Mouse (Mus musculus) intestine, embryonic 16.5 days (tissue): ENCODE measurements around the gene Fdxr. TPM values are rescaled to one million over a fixed set of nuclear protein-coding genes. Genes with fewer than 3 reads are reported as not detected.

Experiments used
- ATAC-seq: fragments of 200-750 bp; cut with Nextera tagmentation; 2 replicates; pipeline ENCODE4 v1.8.0; 2017; ENCODE audit warnings: moderate TSS enrichment, moderate library complexity
- H3K27ac ChIP-seq: fragments of 300-500 bp; sonication (generic); 2 replicates; pipeline ENCODE4 v1.5.1; 2014; ENCODE audit warnings: mild to moderate bottlenecking, low read length
- H3K27me3 ChIP-seq: fragments of 300-500 bp; sonication (generic); replicated peaks from 2 replicates; pipeline ENCODE4 v1.6.1; 2014; ENCODE audit warnings: low read length, control low read depth, mixed read lengths; ENCODE audit not compliant: control insufficient read depth, insufficient read depth
- H3K36me3 ChIP-seq: fragments of 300-500 bp; sonication (generic); 2 replicates; pipeline ENCODE4 v1.6.1; 2014; ENCODE audit warnings: low read length, control low read depth; ENCODE audit not compliant: control insufficient read depth, insufficient read depth
- H3K4me1 ChIP-seq: fragments of 300-500 bp; sonication (generic); 2 replicates; pipeline ENCODE4 v1.6.1; 2014; ENCODE audit warnings: low read length, control low read depth, mixed read lengths; ENCODE audit not compliant: control insufficient read depth, insufficient read depth
- H3K4me2 ChIP-seq: fragments of 300-500 bp; sonication (generic); 2 replicates; pipeline ENCODE4 v1.6.1; 2014; ENCODE audit warnings: low read depth, low read length, control low read depth
- H3K4me3 ChIP-seq: fragments of 300-500 bp; sonication (generic); 2 replicates; pipeline ENCODE4 v1.5.1; 2014; ENCODE audit warnings: mild to moderate bottlenecking, low read length
- H3K9ac ChIP-seq: fragments of 300-500 bp; sonication (generic); 2 replicates; pipeline ENCODE4 v1.6.1; 2014; ENCODE audit warnings: low read depth, low read length
- H3K9me3 ChIP-seq: fragments of 300-500 bp; sonication (generic); 2 replicates; pipeline ENCODE4 v1.6.1; 2016; ENCODE audit warnings: low read length, control low read depth; ENCODE audit not compliant: control insufficient read depth
- WGBS: fragments of 180-500 bp; shearing (Covaris S2); extraction: QIAGEN DNeasy Blood & Tissue Kit; methylation state at CpG from one replicate; pipeline ENCODE4 v1.1.7; 2014; 5-methylcytosine and 5-hydroxymethylcytosine counted together
- polyA plus RNA-seq: library from polyadenylated mRNA; unstranded; fragments of >200 nt; fragmentation: Nextera tagmentation; extraction: Ambion mirVana; gene quantifications from 2 replicates; pipeline ENCODE4 v1.2.1, GENCODE M21; 2015

Gene Fdxr
- polyA plus RNA-seq, 1 experiment from 2014 or later, result 22.9 TPM

GRCm38 (mm10) chr11:115227640-115228039 is 49.2 kb downstream of the Fdxr start:
- ATAC-seq, result no peak
- no peaks in the 10 kb centered on the region for H3K9me3 ChIP-seq
- H3K36me3 ChIP-seq, result no peaks in the 10 kb centered on the region
- H3K9ac ChIP-seq, result no peak overlapping the region
- 51% methylated on average over 12 of the region's 12 CpGs for WGBS
- H3K4me1 ChIP-seq, result peaks cover 24% of the 10 kb centered on the region
- H3K4me2 ChIP-seq, result no peak overlapping the region
- no peak overlapping the region for H3K4me3 ChIP-seq
- no peaks in the 10 kb centered on the region for H3K27me3 ChIP-seq
- no peak overlapping the region for H3K27ac ChIP-seq

GRCm38 (mm10) chr11:115226811-115227491 is 49.9 kb downstream of the Fdxr start:
- WGBS, result 62% methylated on average over 14 of the region's 14 CpGs
- H3K27ac ChIP-seq, result no peak overlapping the region
- H3K9me3 ChIP-seq, result no peaks in the 10 kb centered on the region
- ATAC-seq, result no peak
- no peak overlapping the region for H3K9ac ChIP-seq
- H3K4me3 ChIP-seq, result no peak overlapping the region
- no peaks in the 10 kb centered on the region for H3K36me3 ChIP-seq
- H3K4me1 ChIP-seq, result peaks cover 24% of the 10 kb centered on the region
- H3K27me3 ChIP-seq, result no peaks in the 10 kb centered on the region
- H3K4me2 ChIP-seq, result no peak overlapping the region

GRCm38 (mm10) chr11:115225301-115225700 is 51.5 kb downstream of the Fdxr start:
- ATAC-seq, result no peak
- no peak overlapping the region for H3K4me3 ChIP-seq
- H3K9me3 ChIP-seq, result no peaks in the 10 kb centered on the region
- H3K27ac ChIP-seq, result no peak overlapping the region
- H3K4me1 ChIP-seq, result peaks cover 16% of the 10 kb centered on the region
- WGBS, result 87% methylated on average over 6 of the region's 6 CpGs
- no peaks in the 10 kb centered on the region for H3K36me3 ChIP-seq
- H3K9ac ChIP-seq, result no peak overlapping the region
- H3K27me3 ChIP-seq, result no peaks in the 10 kb centered on the region; the same call in 1 of the 2 replicates
- H3K4me2 ChIP-seq, result no peak overlapping the region

GRCm38 (mm10) chr11:115224889-115225288 is 52.0 kb downstream of the Fdxr start:
- no peak overlapping the region for H3K4me3 ChIP-seq
- no peaks in the 10 kb centered on the region for H3K9me3 ChIP-seq
- no peaks in the 10 kb centered on the region; the same call in 1 of the 2 replicates for H3K27me3 ChIP-seq
- no peak overlapping the region for H3K9ac ChIP-seq
- no peaks in the 10 kb centered on the region for H3K36me3 ChIP-seq
- no peak overlapping the region for H3K27ac ChIP-seq
- H3K4me2 ChIP-seq, result no peak overlapping the region
- peaks cover 13% of the 10 kb centered on the region for H3K4me1 ChIP-seq
- 50% methylated on average over 8 of the region's 8 CpGs for WGBS
- ATAC-seq, result no peak

- H3K4me1 ChIP-seq, result peaks cover 22% of the 10 kb centered on the region
- no peak overlapping the region for H3K9ac ChIP-seq
- 73% methylated on average over 6 of the region's 6 CpGs for WGBS
- no peaks in the 10 kb centered on the region; the same call in 1 of the 2 replicates for H3K27me3 ChIP-seq
- H3K4me3 ChIP-seq, result no peak overlapping the region
- no peaks in the 10 kb centered on the region for H3K9me3 ChIP-seq
- ATAC-seq, result no peak
- no peak overlapping the region for H3K4me2 ChIP-seq
- H3K36me3 ChIP-seq, result no peaks in the 10 kb centered on the region
- no peak overlapping the region for H3K27ac ChIP-seq
These were observed 53.0 kb downstream of the Fdxr start for GRCm38 (mm10) chr11:115223877-115224276.

- WGBS, result 76% methylated on average over 11 of the region's 11 CpGs
- Histone ChIP-seq H3K9me3 (no peaks in the 10 kb centered on the region), H3K27me3 (no peaks in the 10 kb centered on the region; the same call in 1 of the 2 replicates), H3K36me3 (no peaks in the 10 kb centered on the region), H3K27ac (no peak overlapping the region), H3K4me2 (no peak overlapping the region), H3K4me1 (peaks cover 25% of the 10 kb centered on the region), H3K9ac (no peak overlapping the region), H3K4me3 (no peak overlapping the region)
- no peak for ATAC-seq
These were observed 53.4 kb downstream of the Fdxr start for GRCm38 (mm10) chr11:115223451-115223850.

- WGBS, result 48% methylated on average over 5 of the region's 5 CpGs
- no peaks in the 10 kb centered on the region for H3K36me3 ChIP-seq
- no peak overlapping the region for H3K4me2 ChIP-seq
- ATAC-seq, result no peak
- no peak overlapping the region for H3K4me3 ChIP-seq
- peaks cover 25% of the 10 kb centered on the region for H3K4me1 ChIP-seq
- no peaks in the 10 kb centered on the region for H3K9me3 ChIP-seq
- no peak overlapping the region for H3K9ac ChIP-seq
- H3K27ac ChIP-seq, result no peak overlapping the region
- no peaks in the 10 kb centered on the region; the same call in 1 of the 2 replicates for H3K27me3 ChIP-seq
These were observed 54.3 kb downstream of the Fdxr start for GRCm38 (mm10) chr11:115222570-115222969.

GRCm38 (mm10) chr11:115222077-115222476 is 54.8 kb downstream of the Fdxr start:
- H3K9me3 ChIP-seq, result no peaks in the 10 kb centered on the region
- H3K4me3 ChIP-seq, result no peak overlapping the region
- 39% methylated on average over 12 of the region's 12 CpGs for WGBS
- H3K27me3 ChIP-seq, result no peaks in the 10 kb centered on the region; the same call in 1 of the 2 replicates
- no peak for ATAC-seq
- H3K36me3 ChIP-seq, result no peaks in the 10 kb centered on the region
- H3K9ac ChIP-seq, result no peak overlapping the region
- peaks cover 25% of the 10 kb centered on the region for H3K4me1 ChIP-seq
- no peak overlapping the region for H3K4me2 ChIP-seq
- no peak overlapping the region for H3K27ac ChIP-seq

GRCm38 (mm10) chr11:115219685-115220084 is 57.2 kb downstream of the Fdxr start:
- WGBS, result 83% methylated on average over 10 of the region's 10 CpGs
- Histone ChIP-seq H3K27ac (no peak overlapping the region), H3K36me3 (no peaks in the 10 kb centered on the region), H3K4me3 (no peak overlapping the region), H3K9ac (no peak overlapping the region), H3K4me2 (no peak overlapping the region), H3K4me1 (peaks cover 25% of the 10 kb centered on the region), H3K9me3 (no peaks in the 10 kb centered on the region), H3K27me3 (no peaks in the 10 kb centered on the region; the same call in 1 of the 2 replicates)
- ATAC-seq, result no peak

GRCm38 (mm10) chr11:115219263-115219662 is 57.6 kb downstream of the Fdxr start:
- no peak overlapping the region for H3K27ac ChIP-seq
- H3K4me1 ChIP-seq, result peaks cover 25% of the 10 kb centered on the region
- WGBS, result 48% methylated on average over 9 of the region's 9 CpGs
- no peak overlapping the region for H3K4me3 ChIP-seq
- H3K36me3 ChIP-seq, result no peaks in the 10 kb centered on the region
- no peaks in the 10 kb centered on the region; the same call in 1 of the 2 replicates for H3K27me3 ChIP-seq
- no peaks in the 10 kb centered on the region for H3K9me3 ChIP-seq
- no peak overlapping the region for H3K9ac ChIP-seq
- peak; percentile 78 for ATAC-seq
- H3K4me2 ChIP-seq, result no peak overlapping the region
